Mouse (Mus musculus): Measurements from ENCODE around the gene Adra2b.

Gene Adra2b

GRCm38 (mm10) chr2:127377942-127378610, 15.1 kb downstream of the Adra2b start:
- DNase-seq (ENCODE audit: extremely low read depth, insufficient read length, low spot score): no peak

GRCm38 (mm10) chr2:127378611-127378990, 15.6 kb downstream of the Adra2b start:
- no peak for DNase-seq (ENCODE audit: extremely low read depth, insufficient read length, low spot score)

- no peak for DNase-seq (ENCODE audit: extremely low read depth, insufficient read length, low spot score)
Measured at GRCm38 (mm10) chr2:127379250-127379649, 16.2 kb downstream of the Adra2b start.

GRCm38 (mm10) chr2:127383881-127384280, 20.9 kb downstream of the Adra2b start:
- no peak for DNase-seq (ENCODE audit: extremely low read depth, insufficient read length, low spot score)

GRCm38 (mm10) chr2:127387521-127387920, 24.5 kb downstream of the Adra2b start:
- DNase-seq (ENCODE audit: extremely low read depth, insufficient read length, low spot score): no peak

- DNase-seq (ENCODE audit: extremely low read depth, insufficient read length, low spot score): no peak
Measured at GRCm38 (mm10) chr2:127390352-127390751, 27.3 kb downstream of the Adra2b start.

- no peak for DNase-seq (ENCODE audit: extremely low read depth, insufficient read length, low spot score)
Measured at GRCm38 (mm10) chr2:127390846-127391245, 27.8 kb downstream of the Adra2b start.

GRCm38 (mm10) chr2:127391323-127391722, 28.3 kb downstream of the Adra2b start:
- DNase-seq (ENCODE audit: extremely low read depth, insufficient read length, low spot score): no peak

- DNase-seq (ENCODE audit: extremely low read depth, insufficient read length, low spot score): no peak
Measured at GRCm38 (mm10) chr2:127394606-127395161, 31.7 kb downstream of the Adra2b start.

- no peak for DNase-seq (ENCODE audit: extremely low read depth, insufficient read length, low spot score)
Measured at GRCm38 (mm10) chr2:127398738-127399137, 35.7 kb downstream of the Adra2b start.

GRCm38 (mm10) chr2:127411126-127411525, 48.1 kb downstream of the Adra2b start:
- no peak for DNase-seq (ENCODE audit: extremely low read depth, insufficient read length, low spot score)

GRCm38 (mm10) chr2:127415806-127416205, 52.8 kb downstream of the Adra2b start:
- DNase-seq (ENCODE audit: extremely low read depth, insufficient read length, low spot score): no peak

GRCm38 (mm10) chr2:127416706-127417105, 53.7 kb downstream of the Adra2b start:
- DNase-seq (ENCODE audit: extremely low read depth, insufficient read length, low spot score): no peak
